Mouse (Mus musculus): Measurements from ENCODE around the gene Sobp. TPM values are rescaled to one million over a fixed set of nuclear protein-coding genes. Genes with fewer than 3 reads are reported as not detected.

Gene Sobp
- polyA plus RNA-seq, 1 experiment from 2014 or later = 2.4 TPM

- H3K4me2 ChIP-seq (ENCODE audit: low read length) = peak overlapping the region; percentile 94
- no peaks in the 10 kb centered on the region for H3K9me3 ChIP-seq (ENCODE audit: control insufficient read depth, low read length)
- H3K27me3 ChIP-seq (ENCODE audit: control insufficient read depth, insufficient read depth, low read length) = peaks cover 12% of the 10 kb centered on the region
- peak overlapping the region; percentile 47; the same call in 1 of the 2 replicates for H3K9ac ChIP-seq (ENCODE audit: low read length)
- peaks cover 6 to 19% of the 10 kb centered on the region in 2 experiments for H3K4me1 ChIP-seq (ENCODE audit: control insufficient read depth in 2 of 2, insufficient read depth in 2 of 2, low read length in 2 of 2)
- no peak for ATAC-seq (ENCODE audit: insufficient number of reproducible peaks, insufficient read depth, low FRiP score, low read depth)
- WGBS = 20% methylated on average over 7 of the region's 7 CpGs
- H3K27ac ChIP-seq (replicated peaks in 1 of 2; ENCODE audit: control insufficient read depth in 1 of 2, insufficient read depth in 1 of 2, low read depth in 2 of 2, low read length in 2 of 2) = no peak overlapping the region; a peak in 1 of 4 replicates
- H3K4me3 ChIP-seq (ENCODE audit: control insufficient read depth in 1 of 2, insufficient read depth in 1 of 2, low read depth in 1 of 2, low read length in 2 of 2) = peak overlapping the region in 1 of 2 experiments; percentile 85; a peak in 2 of 4 replicates
- H3K36me3 ChIP-seq (ENCODE audit: control insufficient read depth, insufficient read depth, low read length) = no peaks in the 10 kb centered on the region
These were observed 2.3 kb downstream of the Sobp start for GRCm38 (mm10) chr10:43172066-43172465.

DNA sequence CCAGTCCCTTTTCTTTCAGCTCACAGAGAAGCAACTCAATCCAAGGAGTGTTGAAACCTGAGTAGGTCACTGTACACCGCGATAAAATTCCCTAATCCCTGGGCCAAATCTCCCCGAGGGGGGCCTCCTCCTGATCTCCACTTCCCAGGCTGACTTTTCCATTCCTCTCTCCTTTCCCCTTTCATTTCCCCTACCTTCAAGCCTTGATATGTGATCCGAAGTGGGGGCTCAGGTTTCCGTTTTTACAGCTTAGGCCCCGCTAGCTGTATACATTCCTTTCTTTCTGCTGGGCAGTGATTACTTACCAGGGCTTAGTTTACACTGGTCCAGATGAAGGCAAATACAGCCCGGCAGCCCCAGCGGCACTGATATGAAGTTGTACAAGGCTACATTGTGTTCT lies 3.2 kb downstream of the Sobp start:
- Histone ChIP-seq H3K9ac (ENCODE audit: low read length) (peak overlapping the region; percentile 42), H3K27ac (replicated peaks in 1 of 2; ENCODE audit: control insufficient read depth in 1 of 2, insufficient read depth in 1 of 2, low read depth in 2 of 2, low read length in 2 of 2) (peak overlapping the region; percentile 63 to 70), H3K9me3 (ENCODE audit: control insufficient read depth, low read length) (no peaks in the 10 kb centered on the region), H3K4me1 (ENCODE audit: control insufficient read depth in 2 of 2, insufficient read depth in 2 of 2, low read length in 2 of 2) (peaks cover 6 to 19% of the 10 kb centered on the region in 2 experiments), H3K4me3 (ENCODE audit: control insufficient read depth in 1 of 2, insufficient read depth in 1 of 2, low read depth in 1 of 2, low read length in 2 of 2) (peak overlapping the region; percentile 2 to 10; a peak in 2 of 4 replicates), H3K4me2 (ENCODE audit: low read length) (peak overlapping the region; percentile 94), H3K36me3 (ENCODE audit: control insufficient read depth, insufficient read depth, low read length) (no peaks in the 10 kb centered on the region), H3K27me3 (ENCODE audit: control insufficient read depth, insufficient read depth, low read length) (peaks cover 11% of the 10 kb centered on the region)
- WGBS = 2% methylated on average over 8 of the region's 8 CpGs
- ATAC-seq (ENCODE audit: insufficient number of reproducible peaks, insufficient read depth, low FRiP score, low read depth) = no peak

DNA sequence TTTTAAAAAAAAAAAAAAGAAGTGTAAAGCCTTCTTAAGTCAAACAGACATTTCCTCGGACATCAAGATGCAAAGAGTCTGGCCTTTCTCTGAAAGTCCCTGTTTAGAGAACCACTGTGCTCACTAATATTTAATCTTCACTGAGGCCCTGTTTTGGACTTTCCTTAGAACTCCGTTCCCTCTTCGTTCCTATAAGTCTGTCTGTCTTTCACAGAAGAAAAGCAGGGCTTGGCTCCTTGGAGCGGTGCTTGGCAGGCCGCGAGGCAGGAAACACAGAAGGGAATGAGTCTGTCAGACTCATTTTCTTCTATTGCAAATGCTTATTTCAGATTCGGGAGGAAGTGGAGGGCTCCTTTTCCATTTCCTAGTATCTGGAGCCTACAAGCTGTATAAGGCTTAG lies 5.5 kb downstream of the Sobp start:
- H3K4me3 ChIP-seq (ENCODE audit: control insufficient read depth in 1 of 2, insufficient read depth in 1 of 2, low read depth in 1 of 2, low read length in 2 of 2) = no peak overlapping the region
- WGBS = 77% methylated on average over 7 of the region's 7 CpGs
- H3K9ac ChIP-seq (ENCODE audit: low read length) = no peak overlapping the region
- H3K4me1 ChIP-seq (ENCODE audit: control insufficient read depth in 2 of 2, insufficient read depth in 2 of 2, low read length in 2 of 2) = peaks cover 4 to 16% of the 10 kb centered on the region in 2 experiments
- H3K4me2 ChIP-seq (ENCODE audit: low read length) = no peak overlapping the region
- H3K9me3 ChIP-seq (ENCODE audit: control insufficient read depth, low read length) = no peaks in the 10 kb centered on the region
- no peak overlapping the region; a peak in 1 of 4 replicates for H3K27ac ChIP-seq (replicated peaks in 1 of 2; ENCODE audit: control insufficient read depth in 1 of 2, insufficient read depth in 1 of 2, low read depth in 2 of 2, low read length in 2 of 2)
- no peak for ATAC-seq (ENCODE audit: insufficient number of reproducible peaks, insufficient read depth, low FRiP score, low read depth)
- H3K27me3 ChIP-seq (ENCODE audit: control insufficient read depth, insufficient read depth, low read length) = no peaks in the 10 kb centered on the region
- no peaks in the 10 kb centered on the region for H3K36me3 ChIP-seq (ENCODE audit: control insufficient read depth, insufficient read depth, low read length)

- H3K4me1 ChIP-seq (ENCODE audit: control insufficient read depth in 2 of 2, insufficient read depth in 2 of 2, low read length in 2 of 2) = peaks cover 4 to 7% of the 10 kb centered on the region in 2 experiments
- H3K9ac ChIP-seq (ENCODE audit: low read length) = no peak overlapping the region
- ATAC-seq (ENCODE audit: insufficient number of reproducible peaks, insufficient read depth, low FRiP score, low read depth) = no peak
- 0 out of 2 replicates have a peak, but pooled peaks cover 3% of the 10 kb centered on the region for H3K9me3 ChIP-seq (ENCODE audit: control insufficient read depth, low read length)
- no peaks in the 10 kb centered on the region for H3K36me3 ChIP-seq (ENCODE audit: control insufficient read depth, insufficient read depth, low read length)
- no peaks in the 10 kb centered on the region for H3K27me3 ChIP-seq (ENCODE audit: control insufficient read depth, insufficient read depth, low read length)
- no peak overlapping the region for H3K27ac ChIP-seq (replicated peaks in 1 of 2; ENCODE audit: control insufficient read depth in 1 of 2, insufficient read depth in 1 of 2, low read depth in 2 of 2, low read length in 2 of 2)
- H3K4me3 ChIP-seq (ENCODE audit: control insufficient read depth in 1 of 2, insufficient read depth in 1 of 2, low read depth in 1 of 2, low read length in 2 of 2) = no peak overlapping the region
- 82% methylated on average over 3 of the region's 3 CpGs for WGBS
- no peak overlapping the region for H3K4me2 ChIP-seq (ENCODE audit: low read length)
These were observed 7.5 kb downstream of the Sobp start for GRCm38 (mm10) chr10:43166817-43167216.

DNA sequence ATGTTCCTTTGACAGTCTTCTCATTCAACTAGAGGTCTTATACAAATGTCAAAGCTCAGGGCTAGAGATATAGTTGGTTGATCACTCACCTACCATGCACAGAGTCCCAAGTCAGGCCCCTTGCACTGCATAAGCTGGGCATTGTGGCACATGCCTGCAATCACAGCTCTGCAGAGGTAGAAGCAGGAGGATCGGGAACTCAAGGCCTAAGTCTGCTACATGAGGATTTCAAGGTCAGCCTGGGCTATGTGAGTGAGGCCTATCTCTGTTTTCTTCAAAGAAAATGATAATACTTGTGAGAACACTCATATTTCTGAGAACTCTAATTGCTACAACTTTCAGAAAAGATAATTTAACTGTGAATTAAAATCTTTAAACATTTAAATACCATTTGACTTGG lies 8.2 kb downstream of the Sobp start:
- no peaks in the 10 kb centered on the region for H3K27me3 ChIP-seq (ENCODE audit: control insufficient read depth, insufficient read depth, low read length)
- ATAC-seq (ENCODE audit: insufficient number of reproducible peaks, insufficient read depth, low FRiP score, low read depth) = no peak
- H3K9ac ChIP-seq (ENCODE audit: low read length) = no peak overlapping the region
- H3K9me3 ChIP-seq (ENCODE audit: control insufficient read depth, low read length) = 0 out of 2 replicates have a peak, but pooled peaks cover 3% of the 10 kb centered on the region
- peaks cover 3 to 4% of the 10 kb centered on the region in 2 experiments; a peak in 3 of 4 replicates for H3K4me1 ChIP-seq (ENCODE audit: control insufficient read depth in 2 of 2, insufficient read depth in 2 of 2, low read length in 2 of 2)
- H3K27ac ChIP-seq (replicated peaks in 1 of 2; ENCODE audit: control insufficient read depth in 1 of 2, insufficient read depth in 1 of 2, low read depth in 2 of 2, low read length in 2 of 2) = no peak overlapping the region
- H3K36me3 ChIP-seq (ENCODE audit: control insufficient read depth, insufficient read depth, low read length) = no peaks in the 10 kb centered on the region
- no peak overlapping the region for H3K4me2 ChIP-seq (ENCODE audit: low read length)
- H3K4me3 ChIP-seq (ENCODE audit: control insufficient read depth in 1 of 2, insufficient read depth in 1 of 2, low read depth in 1 of 2, low read length in 2 of 2) = no peak overlapping the region
- WGBS = 69% methylated on average over 1 of the region's 1 CpGs

DNA sequence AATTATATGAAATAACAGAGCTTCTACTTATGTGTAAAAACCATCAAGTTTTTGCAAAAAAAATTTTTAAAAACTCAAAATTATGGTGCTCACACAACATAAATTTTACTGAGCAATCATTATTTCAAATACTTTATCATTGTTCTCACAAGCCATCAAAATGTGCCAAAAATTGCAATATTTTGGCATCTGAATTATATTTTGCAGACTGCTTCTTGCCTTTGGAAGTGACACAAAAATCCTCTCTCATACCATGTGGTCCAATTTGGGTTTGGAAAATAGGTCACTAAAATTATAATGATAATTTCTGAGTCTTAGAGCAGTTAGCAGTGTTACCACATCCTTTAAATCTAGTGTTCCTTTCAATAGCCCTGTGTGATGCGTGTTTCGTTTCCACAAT lies 9.9 kb downstream of the Sobp start:
- H3K4me1 ChIP-seq (ENCODE audit: control insufficient read depth in 2 of 2, insufficient read depth in 2 of 2, low read length in 2 of 2) = peaks cover under 1 to 2% of the 10 kb centered on the region in 2 experiments
- no peaks in the 10 kb centered on the region for H3K36me3 ChIP-seq (ENCODE audit: control insufficient read depth, insufficient read depth, low read length)
- no peak overlapping the region for H3K4me3 ChIP-seq (ENCODE audit: control insufficient read depth in 1 of 2, insufficient read depth in 1 of 2, low read depth in 1 of 2, low read length in 2 of 2)
- no peak overlapping the region for H3K4me2 ChIP-seq (ENCODE audit: low read length)
- H3K9me3 ChIP-seq (ENCODE audit: control insufficient read depth, low read length) = 0 out of 2 replicates have a peak, but pooled peaks cover 3% of the 10 kb centered on the region
- H3K27me3 ChIP-seq (ENCODE audit: control insufficient read depth, insufficient read depth, low read length) = no peaks in the 10 kb centered on the region
- 96% methylated on average over 2 of the region's 2 CpGs for WGBS
- no peak for ATAC-seq (ENCODE audit: insufficient number of reproducible peaks, insufficient read depth, low FRiP score, low read depth)
- no peak overlapping the region for H3K9ac ChIP-seq (ENCODE audit: low read length)
- no peak overlapping the region for H3K27ac ChIP-seq (replicated peaks in 1 of 2; ENCODE audit: control insufficient read depth in 1 of 2, insufficient read depth in 1 of 2, low read depth in 2 of 2, low read length in 2 of 2)

- Histone ChIP-seq H3K27ac (replicated peaks in 1 of 2; ENCODE audit: control insufficient read depth in 1 of 2, insufficient read depth in 1 of 2, low read depth in 2 of 2, low read length in 2 of 2) (no peak overlapping the region), H3K9ac (ENCODE audit: low read length) (no peak overlapping the region), H3K4me2 (ENCODE audit: low read length) (no peak overlapping the region), H3K27me3 (ENCODE audit: control insufficient read depth, insufficient read depth, low read length) (no peaks in the 10 kb centered on the region), H3K36me3 (ENCODE audit: control insufficient read depth, insufficient read depth, low read length) (peaks cover under 1% of the 10 kb centered on the region; the same call in 1 of the 2 replicates), H3K4me3 (ENCODE audit: control insufficient read depth in 1 of 2, insufficient read depth in 1 of 2, low read depth in 1 of 2, low read length in 2 of 2) (no peak overlapping the region), H3K9me3 (ENCODE audit: control insufficient read depth, low read length) (0 out of 2 replicates have a peak, but pooled peaks cover 3% of the 10 kb centered on the region), H3K4me1 (ENCODE audit: control insufficient read depth in 2 of 2, insufficient read depth in 2 of 2, low read length in 2 of 2) (peaks cover 6 to 7% of the 10 kb centered on the region in 2 experiments)
- no peak for ATAC-seq (ENCODE audit: insufficient number of reproducible peaks, insufficient read depth, low FRiP score, low read depth)
- 88% methylated on average over 12 of the region's 12 CpGs for WGBS
These were observed 12.0 kb downstream of the Sobp start for GRCm38 (mm10) chr10:43162318-43162717.

DNA sequence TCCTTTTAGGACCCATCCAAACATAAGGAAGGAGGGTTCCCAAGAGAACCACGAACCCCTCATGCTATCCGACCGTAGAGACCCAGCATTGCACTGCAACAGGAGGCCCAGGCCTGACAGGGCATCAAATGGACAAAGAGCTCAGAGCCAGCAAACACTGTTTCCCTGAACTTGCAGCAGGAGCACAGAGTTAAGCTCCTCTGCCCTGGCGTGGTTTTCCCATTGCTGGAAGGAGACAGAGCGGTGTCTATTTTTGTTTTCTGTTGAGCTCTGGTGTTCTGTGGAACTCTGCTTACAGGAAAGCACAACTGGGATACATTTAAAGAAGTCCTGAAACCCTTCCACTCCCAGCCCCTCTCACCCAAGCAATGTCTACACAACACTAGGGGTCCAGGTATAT lies 15.0 kb downstream of the Sobp start:
- Histone ChIP-seq H3K9me3 (ENCODE audit: control insufficient read depth, low read length) (0 out of 2 replicates have a peak, but pooled peaks cover 3% of the 10 kb centered on the region), H3K4me3 (ENCODE audit: control insufficient read depth in 1 of 2, insufficient read depth in 1 of 2, low read depth in 1 of 2, low read length in 2 of 2) (no peak overlapping the region), H3K9ac (ENCODE audit: low read length) (no peak overlapping the region), H3K4me2 (ENCODE audit: low read length) (no peak overlapping the region), H3K4me1 (ENCODE audit: control insufficient read depth in 2 of 2, insufficient read depth in 2 of 2, low read length in 2 of 2) (peaks cover 12 to 19% of the 10 kb centered on the region in 2 experiments), H3K27ac (replicated peaks in 1 of 2; ENCODE audit: control insufficient read depth in 1 of 2, insufficient read depth in 1 of 2, low read depth in 2 of 2, low read length in 2 of 2) (peak overlapping the region; percentile 78 to 86), H3K27me3 (ENCODE audit: control insufficient read depth, insufficient read depth, low read length) (no peaks in the 10 kb centered on the region), H3K36me3 (ENCODE audit: control insufficient read depth, insufficient read depth, low read length) (peaks cover 5% of the 10 kb centered on the region; the same call in 1 of the 2 replicates)
- no peak for ATAC-seq (ENCODE audit: insufficient number of reproducible peaks, insufficient read depth, low FRiP score, low read depth)
- WGBS = 48% methylated on average over 5 of the region's 5 CpGs
